Mouse (Mus musculus) embryonic fibroblast, embryonic 13.5 days (primary cell): ENCODE measurements at regions not wholly inside any gene's neighbourhood (a gene's known extent, or its start where the extent isn't known, plus 50 kb on each side); places are given as distances from the start of the nearest gene placed in this dataset.

Experiments used
- CTCF ChIP-seq: IDR thresholded peaks from 2 replicates; pipeline ENCODE4 v1.5.1; 2011; ENCODE audit warnings: mild to moderate bottlenecking, control low read depth, low read length, moderate library complexity, borderline replicate concordance; ENCODE audit not compliant: insufficient read depth
- POLR2A ChIP-seq: IDR thresholded peaks from 2 replicates; pipeline ENCODE4 v1.6.1; 2011; ENCODE audit warnings: low read depth, mild to moderate bottlenecking, control low read depth, low read length, moderate library complexity

- TF ChIP-seq CTCF (no peak), POLR2A (no peak)
Measured at GRCm38 (mm10) chr4:148744053-148744452, 60.2 kb upstream of the Casz1 start.
